Mouse (Mus musculus) C2C12 (cell line): Measurements from ENCODE around the gene Arpp21. TPM values are rescaled to one million over a fixed set of nuclear protein-coding genes. Genes with fewer than 3 reads are reported as not detected.

Experiments
- H3K27me3 ChIP-seq: one replicate; pipeline ENCODE4 v1.6.1; 2011; ENCODE audit not compliant: control insufficient read depth, insufficient read depth, insufficient read length
- H3K36me3 ChIP-seq: one replicate; pipeline ENCODE4 v1.6.1; 2011; ENCODE audit not compliant: control insufficient read depth, insufficient read depth
- H3K4me3 ChIP-seq: one replicate; pipeline ENCODE4 v1.5.1; 2011; ENCODE audit warnings: mild to moderate bottlenecking, control low read depth; ENCODE audit not compliant: poor library complexity, insufficient read depth, severe bottlenecking
- H3K79me2 ChIP-seq: one replicate; pipeline ENCODE4 v1.6.1; 2011; ENCODE audit not compliant: control insufficient read depth, insufficient read depth
- H3K79me3 ChIP-seq: one replicate; pipeline ENCODE4 v1.6.1; 2011; ENCODE audit warnings: low read depth, control low read depth
- H3ac ChIP-seq: one replicate; pipeline ENCODE3; 2011; ENCODE audit warnings: low read depth; ENCODE audit not compliant: control insufficient read depth, insufficient read length
- CEBPB ChIP-seq: IDR thresholded peaks from one replicate; pipeline ENCODE4 v1.6.1; 2011; ENCODE audit warnings: low read depth, mild to moderate bottlenecking, control low read depth, moderate library complexity
- CTCF ChIP-seq: IDR thresholded peaks from one replicate; pipeline ENCODE4 v1.5.1; 2011; ENCODE audit not compliant: control insufficient read depth, insufficient read depth, insufficient read length
- FOSL1 ChIP-seq: IDR thresholded peaks from one replicate; pipeline ENCODE4 v1.8.0; 2011; ENCODE audit warnings: mild to moderate bottlenecking, low read length; ENCODE audit not compliant: poor library complexity, insufficient read depth, severe bottlenecking
- MAX ChIP-seq: IDR thresholded peaks from one replicate; pipeline ENCODE4 v1.6.1; 2011; ENCODE audit warnings: mild to moderate bottlenecking, control low read depth
- MYOD1 ChIP-seq: IDR thresholded peaks from one replicate; pipeline ENCODE4 v1.6.1; 2011; ENCODE audit warnings: low read depth; ENCODE audit not compliant: control insufficient read depth, insufficient read length
- MYOG ChIP-seq: IDR thresholded peaks from one replicate; pipeline ENCODE4 v1.6.1; 2011; ENCODE audit not compliant: control insufficient read depth, insufficient read length; ENCODE audit errors: extremely low read depth
- USF1 ChIP-seq: IDR thresholded peaks from one replicate; pipeline ENCODE4 v1.6.1; 2011; ENCODE audit warnings: low read depth, mild to moderate bottlenecking, control low read depth, moderate library complexity
- polyA plus RNA-seq: library from polyadenylated mRNA; unstranded; fragments of >200 nt; fragmentation: generic; extraction: Trizol; gene quantifications from one replicate; pipeline ENCODE4 v1.2.1, GENCODE M21; 2012; ENCODE audit warnings: missing spikeins

Arpp21 gene
- polyA plus RNA-seq, 1 experiment: 0.16 TPM

GRCm38 (mm10) chr9:112151177-112151576, 84.6 kb downstream of the Arpp21 start:
- H3K36me3 ChIP-seq: no peaks in the 10 kb centered on the region
- H3K79me2 ChIP-seq: no peaks in the 10 kb centered on the region
- TF ChIP-seq CEBPB (no peak), MYOG (no peak), CTCF (no peak)
- no peak overlapping the region for H3ac ChIP-seq
- H3K4me3 ChIP-seq: no peak overlapping the region
- no peaks in the 10 kb centered on the region for H3K27me3 ChIP-seq
- H3K79me3 ChIP-seq: no peaks in the 10 kb centered on the region

DNA sequence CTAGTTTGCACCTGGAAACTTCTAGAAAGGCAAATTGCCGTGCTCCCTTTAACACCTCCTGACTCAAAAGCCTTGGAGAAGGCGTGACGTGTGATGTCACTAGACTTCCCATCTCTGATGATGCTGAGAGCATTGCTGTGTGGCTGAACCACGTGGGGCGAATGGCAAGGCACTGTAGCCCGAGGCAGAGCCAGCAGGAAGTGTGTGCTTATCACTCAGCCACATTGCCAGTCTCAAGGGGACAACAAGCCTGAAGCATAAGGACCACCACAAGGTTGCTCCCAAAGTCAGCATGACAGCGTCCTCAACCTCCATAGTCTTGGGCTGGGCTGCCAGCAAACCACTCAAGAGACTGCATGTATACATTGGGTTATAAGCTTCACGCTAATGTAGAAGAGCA, 95.1 kb downstream of the Arpp21 start:
- no peak overlapping the region for H3K4me3 ChIP-seq
- no peaks in the 10 kb centered on the region for H3K27me3 ChIP-seq
- H3ac ChIP-seq: no peak overlapping the region
- no peaks in the 10 kb centered on the region for H3K79me2 ChIP-seq
- H3K36me3 ChIP-seq: no peaks in the 10 kb centered on the region
- TF ChIP-seq MAX (no peak), USF1 (no peak), MYOG (no peak), MYOD1 (no peak), FOSL1 (no peak), CTCF (no peak), CEBPB (no peak)
- H3K79me3 ChIP-seq: no peaks in the 10 kb centered on the region

DNA sequence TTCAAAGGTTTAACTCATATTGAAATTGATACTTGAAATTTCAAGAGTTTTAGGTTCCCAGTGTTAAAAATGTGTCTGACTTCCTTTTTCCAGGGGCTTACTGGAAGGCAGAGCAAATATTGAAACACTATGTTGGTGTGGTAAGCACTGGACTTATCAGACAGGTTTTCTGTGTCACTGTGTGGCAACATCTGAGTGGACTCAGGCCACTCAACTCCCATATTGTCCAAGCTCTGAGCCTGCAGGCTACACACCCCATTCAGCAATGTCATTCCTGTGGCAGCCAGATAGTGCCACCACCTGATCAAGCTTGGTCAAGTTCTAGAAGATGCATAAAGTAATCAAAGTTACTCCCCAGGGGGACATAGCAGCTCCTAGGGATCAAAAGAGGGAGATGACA, 97.9 kb downstream of the Arpp21 start:
- H3K79me2 ChIP-seq: no peaks in the 10 kb centered on the region
- no peak overlapping the region for H3ac ChIP-seq

GRCm38 (mm10) chr9:112130812-112131211, 104.9 kb downstream of the Arpp21 start:
- no peak for TF ChIP-seq CTCF
- TF ChIP-seq FOSL1: no peak
- no peak for TF ChIP-seq MAX
- TF ChIP-seq USF1: no peak
- no peak for TF ChIP-seq MYOD1
- no peak for TF ChIP-seq MYOG
- TF ChIP-seq CEBPB: no peak
- H3ac ChIP-seq: no peak overlapping the region

More for the DNA sequence above, 97.9 kb downstream of the Arpp21 start:
- Histone ChIP-seq H3K36me3 (no peaks in the 10 kb centered on the region), H3K27me3 (no peaks in the 10 kb centered on the region), H3K4me3 (no peak overlapping the region), H3K79me3 (no peaks in the 10 kb centered on the region)
- TF ChIP-seq MYOG: no peak
- TF ChIP-seq MYOD1: no peak
- no peak for TF ChIP-seq USF1
- TF ChIP-seq FOSL1: no peak
- no peak for TF ChIP-seq MAX
- TF ChIP-seq CEBPB: no peak
- TF ChIP-seq CTCF: no peak

GRCm38 (mm10) chr9:112124667-112125066, 111.1 kb downstream of the Arpp21 start:
- Histone ChIP-seq H3K36me3 (no peaks in the 10 kb centered on the region), H3K4me3 (no peak overlapping the region), H3K27me3 (no peaks in the 10 kb centered on the region), H3ac (no peak overlapping the region), H3K79me3 (no peaks in the 10 kb centered on the region), H3K79me2 (no peaks in the 10 kb centered on the region)
- TF ChIP-seq MYOG: no peak
- no peak for TF ChIP-seq MAX
- TF ChIP-seq USF1: no peak
- no peak for TF ChIP-seq CEBPB
- TF ChIP-seq FOSL1: no peak
- TF ChIP-seq MYOD1: no peak
- no peak for TF ChIP-seq CTCF

More at GRCm38 (mm10) chr9:112130812-112131211, 104.9 kb downstream of the Arpp21 start:
- H3K36me3 ChIP-seq: no peaks in the 10 kb centered on the region
- no peaks in the 10 kb centered on the region for H3K79me3 ChIP-seq
- H3K4me3 ChIP-seq: no peak overlapping the region
- no peaks in the 10 kb centered on the region for H3K27me3 ChIP-seq
- H3K79me2 ChIP-seq: no peaks in the 10 kb centered on the region

- no peaks in the 10 kb centered on the region for H3K79me3 ChIP-seq
- TF ChIP-seq MYOG (no peak), FOSL1 (no peak), USF1 (no peak), CTCF (no peak), MAX (no peak), MYOD1 (no peak), CEBPB (no peak)
- no peaks in the 10 kb centered on the region for H3K36me3 ChIP-seq
- H3K79me2 ChIP-seq: no peaks in the 10 kb centered on the region
- H3K4me3 ChIP-seq: no peak overlapping the region
- no peaks in the 10 kb centered on the region for H3K27me3 ChIP-seq
- no peak overlapping the region for H3ac ChIP-seq
Measured at GRCm38 (mm10) chr9:112124184-112124583, 111.6 kb downstream of the Arpp21 start.
